Mouse (Mus musculus) ovary, adult 18-20 months (tissue): ENCODE measurements around the gene Mepce.

ENCODE experiments used
- DNase-seq: peaks from one replicate; pipeline ENCODE4 v3.0.0; 2022; ENCODE audit warnings: low spot score, mixed read lengths

The Mepce gene

GRCm38 (mm10) chr5:137741023-137741931 is 46.2 kb downstream of the Mepce start, which contains the start of gene Nyap1:
Gene Nyap1, minus strand, starts transcription at chr5:137741607.
- DNase-seq, result peak; percentile 75

DNA sequence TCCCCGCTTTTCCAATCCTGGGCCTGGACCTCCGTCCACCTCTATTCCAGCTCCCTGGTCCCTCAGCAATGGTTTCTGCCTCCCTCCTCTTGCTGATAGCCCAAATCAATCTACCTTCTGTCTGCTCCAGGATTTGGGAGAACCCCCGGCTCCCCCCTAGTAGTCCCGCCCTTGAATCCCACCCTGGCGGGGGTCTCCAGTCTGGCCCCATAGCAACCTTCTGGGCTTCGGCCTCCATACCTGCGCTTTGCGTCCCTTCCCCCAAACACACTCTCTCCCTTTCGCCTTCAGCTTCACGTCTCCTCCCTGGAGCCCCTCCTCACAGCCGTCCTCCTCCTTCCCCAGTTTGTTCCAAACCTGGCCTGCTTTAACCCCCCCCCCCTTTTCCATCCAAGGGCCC is 46.9 kb downstream of the Mepce start:
- DNase-seq, result no peak

GRCm38 (mm10) chr5:137739471-137739870 is 48.0 kb downstream of the Mepce start:
- no peak for DNase-seq

DNA sequence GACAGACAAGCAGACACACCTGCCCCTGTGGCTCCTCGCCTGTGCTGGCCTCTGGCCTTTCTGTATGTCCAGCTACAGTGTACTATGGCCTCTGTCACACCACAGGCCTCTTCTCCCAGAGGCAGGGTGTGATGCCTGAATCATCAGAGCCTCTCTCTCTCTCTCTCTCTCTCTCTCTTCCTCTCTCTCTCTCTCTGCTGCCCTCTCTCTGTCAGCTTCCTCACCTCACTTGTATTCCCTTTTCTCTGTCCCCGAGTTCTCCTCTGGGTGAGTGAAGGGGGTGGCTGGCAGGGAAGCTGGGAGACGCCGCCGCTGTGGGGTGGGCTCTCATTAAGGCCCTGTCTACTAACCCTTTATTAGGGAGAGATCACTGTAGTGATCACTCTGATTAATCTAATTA is 48.9 kb downstream of the Mepce start:
- no peak for DNase-seq

- DNase-seq, result no peak
These were observed 50.0 kb downstream of the Mepce start for GRCm38 (mm10) chr5:137737400-137737940.

- no peak for DNase-seq
These were observed 53.0 kb downstream of the Mepce start for GRCm38 (mm10) chr5:137734289-137735061.

GRCm38 (mm10) chr5:137733638-137734288 is 53.7 kb downstream of the Mepce start:
- DNase-seq, result no peak
